Mouse (Mus musculus) heart, embryonic 13.5 days (tissue): ENCODE results near the gene Pgrmc2. TPM values are rescaled to one million over a fixed set of nuclear protein-coding genes. Genes with fewer than 3 reads are reported as not detected.

Experiments used
- ATAC-seq: fragments of 200-750 bp; cut with Nextera tagmentation; 2 replicates; pipeline ENCODE4 v1.8.0; 2017; ENCODE audit warnings: moderate TSS enrichment; ENCODE audit not compliant: insufficient number of reproducible peaks, low FRiP score, low TSS enrichment; ENCODE audit errors: extremely low read depth
- H3K27ac ChIP-seq: fragments of 300-500 bp; sonication (generic); replicated peaks from 2 replicates; pipeline ENCODE4 v1.5.1; 2015; ENCODE audit warnings: moderate library complexity, mild to moderate bottlenecking, inconsistent platforms
- H3K27me3 ChIP-seq: fragments of 300-500 bp; sonication (generic); replicated peaks from 2 replicates; pipeline ENCODE4 v1.6.1; 2015; ENCODE audit warnings: mild to moderate bottlenecking, inconsistent platforms
- H3K36me3 ChIP-seq: fragments of 300-500 bp; sonication (generic); 2 replicates; pipeline ENCODE4 v1.6.1; 2015; ENCODE audit warnings: mild to moderate bottlenecking, inconsistent platforms
- H3K4me1 ChIP-seq: fragments of 300-500 bp; sonication (generic); 2 replicates; pipeline ENCODE4 v1.6.1; 2015; ENCODE audit warnings: inconsistent platforms
- H3K4me2 ChIP-seq: fragments of 300-500 bp; sonication (generic); 2 replicates; pipeline ENCODE4 v1.6.1; 2015; ENCODE audit warnings: inconsistent platforms, mild to moderate bottlenecking, moderate library complexity
- H3K4me3 ChIP-seq: fragments of 300-500 bp; sonication (generic); 2 replicates; pipeline ENCODE4 v1.5.1; 2015; ENCODE audit warnings: moderate library complexity, mild to moderate bottlenecking, inconsistent platforms
- H3K9ac ChIP-seq: fragments of 300-500 bp; sonication (generic); 2 replicates; pipeline ENCODE4 v1.6.1; 2015; ENCODE audit warnings: inconsistent platforms, mild to moderate bottlenecking, moderate library complexity
- H3K9me3 ChIP-seq: fragments of 300-500 bp; sonication (generic); 2 replicates; pipeline ENCODE4 v1.6.1; 2016; ENCODE audit warnings: inconsistent platforms
- whole genome bisulfite sequencing: fragments of 180-500 bp; shearing (Covaris S2); methylation state at CpG from one replicate; pipeline ENCODE4 v1.1.7; 2015; ENCODE audit warnings: mixed read lengths; 5-methylcytosine and 5-hydroxymethylcytosine counted together
- polyA plus RNA-seq: library from polyadenylated mRNA; unstranded; fragments of >200 nt; fragmentation: Nextera tagmentation; extraction: Ambion mirVana; gene quantifications from 2 replicates; pipeline ENCODE4 v1.2.1, GENCODE M21; 2015

Gene Pgrmc2
- polyA plus RNA-seq, 1 experiment from 2014 or later, result 43.0 TPM

GRCm38 (mm10) chr3:41031286-41032210, 51.3 kb downstream of the Pgrmc2 start:
- Histone ChIP-seq H3K9ac (no peak overlapping the region), H3K4me2 (no peak overlapping the region), H3K4me1 (no peaks in the 10 kb centered on the region), H3K36me3 (no peaks in the 10 kb centered on the region), H3K9me3 (no peaks in the 10 kb centered on the region), H3K27me3 (no peaks in the 10 kb centered on the region), H3K27ac (no peak overlapping the region), H3K4me3 (no peak overlapping the region)
- WGBS, result 73% methylated on average over 12 of the region's 12 CpGs
- no peak for ATAC-seq

GRCm38 (mm10) chr3:41030705-41031104, 52.1 kb downstream of the Pgrmc2 start:
- no peak overlapping the region for H3K4me2 ChIP-seq
- no peaks in the 10 kb centered on the region for H3K27me3 ChIP-seq
- H3K9me3 ChIP-seq, result no peaks in the 10 kb centered on the region
- no peaks in the 10 kb centered on the region for H3K4me1 ChIP-seq
- no peak for ATAC-seq
- H3K27ac ChIP-seq, result no peak overlapping the region
- H3K9ac ChIP-seq, result no peak overlapping the region
- H3K36me3 ChIP-seq, result no peaks in the 10 kb centered on the region
- 82% methylated on average over 1 of the region's 1 CpGs for WGBS
- no peak overlapping the region for H3K4me3 ChIP-seq

DNA sequence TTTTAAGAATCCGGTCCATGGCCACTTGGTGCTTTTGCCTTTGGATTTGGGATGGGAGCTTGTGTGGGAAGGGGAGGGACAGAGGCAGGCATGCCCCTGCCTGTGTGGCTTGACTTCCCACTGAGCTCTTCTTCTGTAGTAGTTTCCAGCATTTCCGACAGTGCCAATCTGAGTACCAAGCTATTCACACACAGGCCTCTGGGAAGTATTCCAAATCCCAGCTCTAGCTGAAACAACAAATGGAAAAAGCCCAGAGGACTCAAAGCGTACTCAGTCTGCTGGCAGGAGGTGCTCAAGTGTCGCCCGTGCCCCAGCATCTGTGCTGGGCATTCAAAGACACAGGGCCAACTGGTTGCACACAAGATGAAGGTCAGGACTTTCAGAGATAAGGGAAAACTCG, 60.9 kb downstream of the Pgrmc2 start:
- no peak overlapping the region for H3K9ac ChIP-seq
- no peak overlapping the region for H3K4me3 ChIP-seq
- no peak overlapping the region for H3K4me2 ChIP-seq
- H3K36me3 ChIP-seq, result no peaks in the 10 kb centered on the region
- H3K4me1 ChIP-seq, result no peaks in the 10 kb centered on the region
- H3K27me3 ChIP-seq, result no peaks in the 10 kb centered on the region
- ATAC-seq, result no peak
- 56% methylated on average over 6 of the region's 6 CpGs for WGBS
- H3K27ac ChIP-seq, result no peak overlapping the region
- no peaks in the 10 kb centered on the region for H3K9me3 ChIP-seq

- ATAC-seq, result no peak
- 73% methylated on average over 7 of the region's 7 CpGs for WGBS
- Histone ChIP-seq H3K4me2 (no peak overlapping the region), H3K9me3 (no peaks in the 10 kb centered on the region), H3K9ac (no peak overlapping the region), H3K36me3 (no peaks in the 10 kb centered on the region), H3K4me3 (no peak overlapping the region), H3K27me3 (no peaks in the 10 kb centered on the region), H3K27ac (no peak overlapping the region), H3K4me1 (no peaks in the 10 kb centered on the region)
Measured at GRCm38 (mm10) chr3:41020687-41021086, 62.2 kb downstream of the Pgrmc2 start.

DNA sequence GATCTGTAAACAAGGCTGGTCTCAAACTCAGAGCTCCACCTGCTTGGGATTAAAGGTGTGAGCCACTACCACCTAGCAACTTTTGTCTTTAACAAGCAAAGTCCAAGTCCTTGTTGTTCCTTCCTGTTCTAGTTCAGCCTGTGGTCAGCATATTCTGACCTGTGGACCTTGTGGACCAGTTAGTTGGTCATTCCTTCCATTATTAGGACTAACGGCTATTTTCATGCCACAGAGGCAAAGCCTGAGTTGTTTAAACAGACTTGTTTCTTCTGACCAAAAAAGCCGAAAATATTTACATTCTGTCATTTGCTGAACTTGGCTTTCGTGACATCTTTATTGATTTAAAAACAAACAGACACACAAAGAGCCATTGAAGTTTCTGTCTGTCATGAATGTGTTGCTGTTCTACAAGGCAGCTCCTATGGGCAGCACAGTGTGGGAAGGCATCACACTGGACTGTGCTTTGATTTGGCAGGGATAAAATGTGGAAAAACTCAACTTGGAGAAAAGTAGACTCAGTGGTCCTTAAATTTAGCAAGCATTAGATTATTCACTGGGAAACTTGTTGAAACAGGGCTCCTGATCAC, 64.7 kb downstream of the Pgrmc2 start:
- H3K27me3 ChIP-seq, result no peaks in the 10 kb centered on the region
- no peak overlapping the region for H3K4me2 ChIP-seq
- no peaks in the 10 kb centered on the region for H3K9me3 ChIP-seq

More for the DNA sequence above, 64.7 kb downstream of the Pgrmc2 start:
- no peak overlapping the region for H3K27ac ChIP-seq
- no peak overlapping the region for H3K9ac ChIP-seq
- no peaks in the 10 kb centered on the region for H3K36me3 ChIP-seq
- no peak for ATAC-seq
- WGBS, result 68% methylated on average over 3 of the region's 3 CpGs
- no peak overlapping the region for H3K4me3 ChIP-seq
- H3K4me1 ChIP-seq, result no peaks in the 10 kb centered on the region

Other genes starting within 250 kb of the Pgrmc2 start
- 5.3 and 5.5 TPM in 2 replicates for gene Mfsd8, start 236.2 kb downstream of the Pgrmc2 start, polyA plus RNA-seq
- 13.7 and 14.3 TPM in 2 replicates for gene Abhd18, start 236.1 kb downstream of the Pgrmc2 start, polyA plus RNA-seq
- 0.15 and 0.25 TPM in 2 replicates for gene 1700034I23Rik, start 180.5 kb downstream of the Pgrmc2 start, polyA plus RNA-seq
- gene Larp1b, start 133.2 kb downstream of the Pgrmc2 start, polyA plus RNA-seq, result 10.0 and 11.3 TPM in 2 replicates